Mouse (Mus musculus) cerebellum, adult 2 months (tissue): ENCODE data around the gene Kmt5a.

Experiments used
- CTCF ChIP-seq: fragments of 200-500 bp; IDR thresholded peaks from 2 replicates; pipeline ENCODE4 v1.5.1; 2011; ENCODE audit warnings: low read depth, mild to moderate bottlenecking, control low read depth, low read length, moderate library complexity, borderline replicate concordance; ENCODE audit not compliant: insufficient read depth
- POLR2A ChIP-seq: fragments of 200-500 bp; IDR thresholded peaks from 2 replicates; pipeline ENCODE4 v1.6.1; 2011; ENCODE audit warnings: low read length, control low read depth, borderline replicate concordance; ENCODE audit not compliant: insufficient read depth

DNA sequence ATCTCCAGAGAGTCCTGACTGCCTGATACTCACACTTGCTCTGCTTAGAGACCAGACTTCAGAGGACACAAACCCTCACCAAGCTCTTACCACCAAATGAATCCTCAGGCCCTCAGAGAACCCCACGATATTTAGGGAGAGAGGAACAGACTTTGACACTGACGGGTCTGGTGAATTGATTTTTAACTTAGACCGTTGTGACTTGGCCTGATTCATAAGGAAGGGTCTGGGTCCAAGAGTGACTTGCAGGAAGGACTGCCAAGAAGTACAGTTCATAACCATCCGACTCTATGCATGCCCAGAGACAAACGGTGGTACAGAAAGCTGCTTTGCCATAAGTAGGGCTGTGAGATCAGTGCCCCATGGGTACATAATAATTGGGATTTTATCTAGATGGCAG, 45.9 kb downstream of the Kmt5a start:
- TF ChIP-seq CTCF = no peak
- no peak for TF ChIP-seq POLR2A
